Mouse (Mus musculus): Measurements from ENCODE around the gene Arvcf. TPM values are rescaled to one million over a fixed set of nuclear protein-coding genes. Genes with fewer than 3 reads are reported as not detected.

Arvcf gene
- polyA plus RNA-seq, 2 experiments = 6.4 to 7.4 TPM

GRCm38 (mm10) chr16:18385411-18385810 is 37.4 kb downstream of the Arvcf start:
- TF ChIP-seq CTCF (IDR thresholded peaks at IDR 0.05; ENCODE audit: low read depth) = no peak
- TF ChIP-seq EP300 (IDR thresholded peaks at IDR 0.05; ENCODE audit: low read depth) = no peak
- 80% methylated on average over 5 of the region's 5 CpGs for WGBS (ENCODE audit: insufficient replicate concordance)
- H3K27me3 ChIP-seq (ENCODE audit: control insufficient read depth, insufficient read depth, low read length) = no peaks in the 10 kb centered on the region
- H3K36me3 ChIP-seq (replicated peaks; ENCODE audit: control insufficient read depth, insufficient read depth, low read depth) = no peaks in the 10 kb centered on the region
- no peak overlapping the region for H3K27ac ChIP-seq
- no peak overlapping the region for H3K4me3 ChIP-seq (ENCODE audit: insufficient read depth in 1 of 2, low read depth in 2 of 2, low read length in 2 of 2)
- no peak for ATAC-seq (ENCODE audit: insufficient read depth)
- no peak for DNase-seq (ENCODE audit: low read depth in 3 of 3, low spot score in 3 of 3)
- H3K4me2 ChIP-seq (ENCODE audit: low read depth) = no peak overlapping the region
- H3K9me3 ChIP-seq (ENCODE audit: control insufficient read depth, low read length) = no peaks in the 10 kb centered on the region
- H3K9ac ChIP-seq (replicated peaks) = no peak overlapping the region
- peaks cover 29 to 37% of the 10 kb centered on the region in 2 experiments for H3K4me1 ChIP-seq (replicated peaks; ENCODE audit: control insufficient read depth in 2 of 2, insufficient read depth in 2 of 2, low read length in 1 of 2)

- TF ChIP-seq EP300 (IDR thresholded peaks at IDR 0.05; ENCODE audit: low read depth) (no peak), CTCF (IDR thresholded peaks at IDR 0.05; ENCODE audit: low read depth) (no peak)
- Histone ChIP-seq H3K4me2 (ENCODE audit: low read depth) (no peak overlapping the region), H3K36me3 (replicated peaks; ENCODE audit: control insufficient read depth, insufficient read depth, low read depth) (no peaks in the 10 kb centered on the region), H3K4me1 (replicated peaks; ENCODE audit: control insufficient read depth in 2 of 2, insufficient read depth in 2 of 2, low read length in 1 of 2) (peaks cover 29 to 42% of the 10 kb centered on the region in 2 experiments), H3K9ac (replicated peaks) (no peak overlapping the region), H3K9me3 (ENCODE audit: control insufficient read depth, low read length) (no peaks in the 10 kb centered on the region), H3K4me3 (ENCODE audit: insufficient read depth in 1 of 2, low read depth in 2 of 2, low read length in 2 of 2) (no peak overlapping the region), H3K27ac (no peak overlapping the region; the same call in 1 of the 2 replicates), H3K27me3 (ENCODE audit: control insufficient read depth, insufficient read depth, low read length) (no peaks in the 10 kb centered on the region)
- WGBS (ENCODE audit: insufficient replicate concordance) = 65% methylated on average over 7 of the region's 7 CpGs
- no peak for ATAC-seq (ENCODE audit: insufficient read depth)
- no peak for DNase-seq (ENCODE audit: low read depth in 3 of 3, low spot score in 3 of 3)
Measured at GRCm38 (mm10) chr16:18386451-18386850, 38.5 kb downstream of the Arvcf start.

- Histone ChIP-seq H3K27me3 (ENCODE audit: control insufficient read depth, insufficient read depth, low read length) (no peaks in the 10 kb centered on the region), H3K4me3 (ENCODE audit: insufficient read depth in 1 of 2, low read depth in 2 of 2, low read length in 2 of 2) (no peak overlapping the region), H3K27ac (peak overlapping the region; percentile 46), H3K9ac (replicated peaks) (peak overlapping the region; percentile 12; the same call in 1 of the 2 replicates), H3K9me3 (ENCODE audit: control insufficient read depth, low read length) (no peaks in the 10 kb centered on the region), H3K4me1 (replicated peaks; ENCODE audit: control insufficient read depth in 2 of 2, insufficient read depth in 2 of 2, low read length in 1 of 2) (peaks cover 32 to 47% of the 10 kb centered on the region in 2 experiments), H3K36me3 (replicated peaks; ENCODE audit: control insufficient read depth, insufficient read depth, low read depth) (no peaks in the 10 kb centered on the region), H3K4me2 (ENCODE audit: low read depth) (peak overlapping the region; percentile 59)
- no peak for TF ChIP-seq CTCF (IDR thresholded peaks at IDR 0.05; ENCODE audit: low read depth)
- TF ChIP-seq EP300 (IDR thresholded peaks at IDR 0.05; ENCODE audit: low read depth) = no peak
- ATAC-seq (ENCODE audit: insufficient read depth) (no peak), DNase-seq (ENCODE audit: low read depth in 3 of 3, low spot score in 3 of 3) (no peak)
- WGBS (ENCODE audit: insufficient replicate concordance) = 43% methylated on average over 3 of the region's 3 CpGs
Measured at GRCm38 (mm10) chr16:18386972-18387371, 39.0 kb downstream of the Arvcf start.

GRCm38 (mm10) chr16:18387704-18388582 is 40.0 kb downstream of the Arvcf start:
- H3K27me3 ChIP-seq (ENCODE audit: control insufficient read depth, insufficient read depth, low read length) = no peaks in the 10 kb centered on the region
- H3K36me3 ChIP-seq (replicated peaks; ENCODE audit: control insufficient read depth, insufficient read depth, low read depth) = no peaks in the 10 kb centered on the region
- peaks cover 38 to 50% of the 10 kb centered on the region in 2 experiments for H3K4me1 ChIP-seq (replicated peaks; ENCODE audit: control insufficient read depth in 2 of 2, insufficient read depth in 2 of 2, low read length in 1 of 2)
- DNase-seq (ENCODE audit: low read depth in 3 of 3, low spot score in 3 of 3) (peak in 2 of 3 experiments; percentile 38 to 49), ATAC-seq (ENCODE audit: insufficient read depth) (peak; percentile 80)
- TF ChIP-seq EP300 (IDR thresholded peaks at IDR 0.05; ENCODE audit: low read depth) (peak; percentile 57), CTCF (IDR thresholded peaks at IDR 0.05; ENCODE audit: low read depth) (no peak)
- H3K9ac ChIP-seq (replicated peaks) = peak overlapping the region; percentile 31
- peak overlapping the region; percentile 59 for H3K4me2 ChIP-seq (ENCODE audit: low read depth)
- 24% methylated on average over 7 of the region's 7 CpGs for WGBS (ENCODE audit: insufficient replicate concordance)
- H3K4me3 ChIP-seq (ENCODE audit: insufficient read depth in 1 of 2, low read depth in 2 of 2, low read length in 2 of 2) = no peak overlapping the region
- H3K9me3 ChIP-seq (ENCODE audit: control insufficient read depth, low read length) = no peaks in the 10 kb centered on the region
- H3K27ac ChIP-seq = peak overlapping the region; percentile 66
